Mouse (Mus musculus): ENCODE results near the gene Gm364.

- TF ChIP-seq CTCF (IDR thresholded peaks at IDR 0.05; ENCODE audit: control insufficient read depth, insufficient read depth, insufficient replicate concordance, low read depth, low read length): no peak
- no peak for TF ChIP-seq POLR2A (IDR thresholded peaks at IDR 0.05; ENCODE audit: control insufficient read depth, low read depth, low read length)
These were observed 49.6 kb upstream of the Gm364 start for GRCm38 (mm10) chrX:57359316-57359715.
